Mouse (Mus musculus): Measurements from ENCODE around the gene Fam50b.

The Fam50b gene

DNA sequence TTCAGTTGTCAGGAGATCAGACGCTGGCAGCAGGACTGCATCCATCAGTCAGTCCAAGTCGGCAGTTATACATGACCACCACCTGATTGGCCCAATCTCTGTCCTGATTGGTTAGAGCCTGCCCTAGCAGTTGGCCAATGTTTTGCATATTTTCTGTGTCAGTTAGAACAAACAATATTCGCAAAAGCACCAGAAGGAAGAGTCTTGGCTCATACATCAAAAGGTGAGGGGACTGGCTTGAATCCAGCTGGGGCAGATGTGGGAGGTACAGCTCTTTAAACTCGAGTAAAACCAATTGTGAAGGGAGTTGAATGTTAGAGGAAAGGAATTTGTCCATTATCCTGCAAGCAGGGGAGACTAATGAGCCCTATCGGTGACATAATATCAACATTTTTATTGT is at the start of gene Fam50b:
Fam50b (plus strand) TSS at position 165 of the 400 bp plus-strand sequence.
- no peak for DNase-seq

DNA sequence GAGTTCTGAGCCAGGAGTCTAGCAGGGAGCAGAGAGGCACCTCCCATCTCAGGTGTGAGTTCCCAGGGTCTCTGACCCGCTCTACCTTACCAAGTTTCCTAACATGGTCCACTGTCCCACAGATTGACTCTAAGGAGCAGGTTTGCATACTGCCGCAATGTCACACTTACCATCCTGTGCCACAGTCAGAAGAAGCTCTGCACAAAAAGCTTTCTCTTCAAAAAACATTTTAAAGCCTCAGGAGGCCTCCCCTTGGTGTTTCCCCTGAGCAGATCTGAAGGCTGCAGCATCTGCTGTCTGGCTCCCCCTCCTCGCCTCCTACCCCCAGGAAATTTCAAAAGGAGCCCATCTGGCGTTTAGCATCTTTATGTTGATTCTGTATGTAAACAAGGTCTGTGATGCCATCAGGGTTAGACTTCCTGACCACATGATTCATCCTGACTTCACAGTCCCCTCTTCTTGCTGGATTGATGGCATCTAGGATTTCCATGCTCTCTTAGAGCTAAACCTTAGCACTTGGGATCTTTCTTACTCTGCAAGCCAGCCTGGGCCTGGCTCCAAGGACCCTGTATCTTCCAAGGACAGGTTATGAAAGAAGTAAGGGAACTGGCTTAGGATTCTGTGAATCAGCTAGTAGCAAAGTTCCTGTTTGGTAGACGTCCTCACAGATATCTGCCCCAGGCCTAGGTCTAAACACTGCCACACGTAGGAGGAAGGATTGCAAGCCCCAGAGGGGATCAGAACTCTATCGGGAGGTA is 49.5 kb upstream of the Fam50b start:
- DNase-seq: no peak

DNA sequence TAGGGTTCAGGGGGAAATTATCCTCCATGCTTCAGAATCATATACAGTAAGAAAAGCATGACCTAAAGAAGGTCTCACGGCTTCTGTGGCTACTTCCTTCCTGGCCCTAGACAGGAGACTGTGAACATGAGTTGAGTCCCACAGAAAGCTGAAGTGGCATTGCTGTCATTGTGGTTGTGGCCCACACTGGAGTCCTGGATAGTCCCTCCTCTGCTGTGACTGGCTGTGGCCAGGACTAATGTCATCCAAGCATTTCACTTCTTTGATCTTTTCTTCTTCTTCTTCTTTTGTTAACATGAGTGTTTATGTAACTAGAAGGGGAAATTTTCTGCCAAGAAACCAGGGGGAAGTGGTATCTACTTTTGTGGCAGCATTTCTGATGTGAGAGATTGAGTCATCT is 43.6 kb upstream of the Fam50b start:
- no peak for DNase-seq

DNA sequence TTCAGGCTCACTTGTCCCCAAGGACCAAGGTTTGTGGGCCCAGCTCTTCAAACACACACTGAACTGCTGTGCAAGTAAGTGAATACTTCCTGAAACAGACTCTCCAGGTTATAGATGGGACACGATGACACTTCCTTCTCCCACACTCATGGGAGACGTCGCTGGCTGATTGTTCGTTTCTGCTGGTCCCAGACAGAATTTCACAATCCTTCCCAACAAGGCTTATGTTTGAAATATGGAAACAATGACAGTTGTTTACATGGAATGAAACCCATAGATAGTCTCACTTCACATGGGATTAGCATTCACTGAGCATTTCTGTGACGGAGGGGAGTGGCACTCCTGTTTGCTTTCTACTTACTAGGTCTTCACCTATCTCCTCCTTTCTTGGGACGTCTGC is 41.5 kb upstream of the Fam50b start:
- no peak for DNase-seq

DNA sequence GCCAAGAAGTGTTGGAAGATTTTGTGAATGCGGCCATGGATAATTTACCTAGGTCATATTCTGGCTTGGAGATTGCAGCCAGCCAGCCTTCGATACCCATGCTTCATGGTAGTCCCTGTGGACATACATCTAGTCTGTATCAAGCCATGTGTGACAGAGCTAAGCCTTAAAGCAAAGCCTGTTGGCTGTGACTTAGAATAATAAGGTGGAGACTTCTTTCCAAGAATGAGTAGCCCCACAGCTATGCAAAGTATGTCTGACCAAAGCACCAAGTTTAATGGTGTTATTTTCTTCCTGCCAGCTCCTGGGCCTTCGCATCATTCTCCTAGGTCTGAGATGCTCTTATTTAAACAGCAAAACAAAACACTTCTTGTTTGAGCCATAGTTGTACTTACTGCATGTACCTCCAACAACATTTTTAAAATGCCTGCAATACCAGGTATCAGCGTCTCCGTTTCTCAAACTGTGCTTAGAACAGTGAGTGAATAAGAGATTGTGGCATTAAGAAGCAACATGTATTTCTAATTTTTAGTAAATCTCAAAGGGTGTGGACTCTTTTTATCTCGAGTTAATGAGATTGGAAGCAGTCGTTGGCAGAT is 37.8 kb upstream of the Fam50b start:
- no peak for DNase-seq

DNA sequence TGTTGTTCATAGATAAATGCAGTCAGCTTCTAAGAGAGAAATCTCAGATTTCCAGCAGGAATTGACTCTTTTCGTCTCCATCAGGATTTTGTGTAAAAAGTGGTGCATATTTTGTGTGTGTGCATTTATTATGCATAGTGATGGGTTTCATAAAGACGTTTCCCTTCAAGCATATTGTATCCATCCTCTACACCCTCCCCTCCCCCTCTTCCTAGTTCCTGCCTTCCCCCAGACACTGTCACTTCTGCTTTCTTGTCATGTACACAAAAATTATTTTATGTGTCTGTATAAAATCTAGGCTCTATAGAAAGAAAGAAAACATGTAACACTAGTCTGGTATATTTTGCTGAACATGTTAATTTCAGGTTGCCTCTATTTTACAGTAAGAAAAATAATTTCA is 34.6 kb upstream of the Fam50b start:
- DNase-seq: no peak

DNA sequence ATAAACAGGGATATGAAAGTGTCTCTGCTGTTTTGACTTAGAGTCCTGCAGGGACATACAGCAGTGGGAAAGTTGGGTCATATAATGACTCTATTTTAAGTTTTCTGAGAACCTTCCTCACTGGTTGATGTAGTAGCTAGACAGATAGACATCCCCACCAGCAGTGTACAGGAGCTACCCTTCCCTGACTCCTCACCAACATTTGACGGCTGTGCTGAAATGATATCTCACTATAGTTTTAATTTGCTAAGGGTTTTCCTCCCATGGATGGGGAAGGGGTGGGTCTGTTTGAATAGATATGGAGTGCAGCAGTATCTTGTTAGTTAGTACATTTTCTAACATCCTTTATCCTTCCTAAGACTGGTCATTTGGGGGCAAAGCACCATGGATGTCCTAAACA is 34.0 kb upstream of the Fam50b start:
- no peak for DNase-seq

DNA sequence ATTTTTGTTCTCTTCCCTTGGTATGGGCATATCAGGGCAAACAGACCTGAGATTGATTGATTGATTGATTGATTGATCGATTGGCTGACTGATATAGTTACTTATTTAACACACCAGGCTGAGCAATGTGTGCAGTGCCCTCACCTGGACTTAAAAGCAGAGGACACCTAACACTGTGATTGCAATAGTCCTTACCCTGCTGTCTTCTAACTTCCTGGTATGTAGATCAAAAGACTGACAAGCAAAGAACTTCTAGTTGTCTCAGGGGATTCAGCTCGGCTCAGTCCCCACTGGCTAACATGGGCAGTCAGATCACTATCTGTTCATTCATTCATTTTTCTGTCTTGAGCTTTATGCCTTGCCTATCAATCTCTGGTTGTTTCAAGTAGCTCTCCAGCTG is 31.3 kb upstream of the Fam50b start:
- no peak for DNase-seq

DNA sequence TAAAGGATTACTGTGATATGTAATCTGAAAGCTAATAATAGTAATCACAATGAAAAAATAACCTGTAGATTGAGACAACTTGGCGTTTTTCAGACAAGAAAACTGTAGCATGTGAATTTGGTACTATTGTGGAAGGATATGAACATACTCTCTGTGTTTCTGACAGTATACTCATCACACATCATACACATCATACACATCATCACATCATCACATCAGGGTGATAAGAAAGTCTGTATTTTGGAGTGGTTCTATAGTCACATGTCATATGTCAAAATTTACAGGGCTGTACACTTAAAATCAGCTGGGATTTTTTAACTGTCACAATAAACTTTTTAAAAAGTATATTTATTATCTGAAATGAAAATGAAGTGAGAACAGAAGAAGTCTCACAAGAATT is 30.9 kb upstream of the Fam50b start:
- DNase-seq: no peak

DNA sequence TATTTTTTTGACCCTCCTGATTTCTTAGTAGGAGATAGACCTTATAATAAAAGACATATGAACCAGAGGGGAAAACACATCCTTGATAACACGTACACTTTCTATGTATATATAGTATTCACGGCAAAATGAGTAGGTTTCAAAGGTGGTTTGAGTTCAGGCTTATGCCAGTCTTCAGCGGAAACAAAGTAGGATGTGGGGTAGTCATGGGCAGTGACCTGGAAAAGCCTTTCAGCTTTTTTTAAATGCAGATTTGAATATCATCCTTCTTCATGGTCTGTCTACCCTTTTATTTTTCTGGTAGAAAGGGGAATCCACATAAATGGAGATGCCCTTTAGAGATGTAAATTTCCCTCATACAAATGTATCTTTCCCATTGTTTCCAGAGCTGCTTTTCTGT is 29.8 kb upstream of the Fam50b start:
- DNase-seq: no peak

DNA sequence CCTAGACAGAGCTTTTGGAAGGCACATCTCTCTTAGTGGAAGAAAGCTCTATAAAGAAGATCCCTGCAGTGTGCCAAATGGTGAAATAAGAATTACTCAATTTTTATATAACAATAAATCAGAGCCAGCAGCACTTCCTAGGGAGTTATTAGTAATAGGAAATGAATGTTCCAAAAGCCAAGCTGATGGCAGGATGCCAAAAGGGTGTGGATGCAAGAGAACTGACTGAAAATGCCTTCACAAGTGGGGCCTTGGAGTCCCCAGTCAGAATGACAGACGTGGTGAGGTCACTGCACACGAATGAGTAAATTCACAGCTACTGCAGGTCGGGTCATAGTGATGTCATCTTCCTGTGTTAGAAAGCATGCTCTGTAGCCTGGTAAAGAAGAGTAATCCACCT is 25.7 kb upstream of the Fam50b start:
- peak; percentile 19 for DNase-seq

DNA sequence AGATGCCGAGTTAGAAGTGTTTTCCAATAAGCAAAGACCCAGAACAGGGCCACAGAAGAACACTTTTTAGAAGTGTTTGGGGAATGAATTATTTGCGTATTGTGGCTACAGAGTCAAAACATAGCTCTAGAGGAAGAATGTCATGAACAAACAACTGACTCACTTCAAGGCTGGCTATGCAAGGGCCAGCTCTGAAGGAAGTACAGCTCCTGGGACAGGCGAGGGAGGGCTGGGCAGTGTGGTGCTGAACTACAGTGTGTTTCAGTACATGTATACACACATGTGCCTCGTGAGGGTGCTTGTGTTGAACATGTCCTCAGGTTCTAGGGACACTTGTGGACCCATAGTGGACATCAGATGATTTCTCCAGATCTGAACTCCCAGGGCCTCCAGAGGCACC is 25.1 kb upstream of the Fam50b start:
- DNase-seq: no peak

DNA sequence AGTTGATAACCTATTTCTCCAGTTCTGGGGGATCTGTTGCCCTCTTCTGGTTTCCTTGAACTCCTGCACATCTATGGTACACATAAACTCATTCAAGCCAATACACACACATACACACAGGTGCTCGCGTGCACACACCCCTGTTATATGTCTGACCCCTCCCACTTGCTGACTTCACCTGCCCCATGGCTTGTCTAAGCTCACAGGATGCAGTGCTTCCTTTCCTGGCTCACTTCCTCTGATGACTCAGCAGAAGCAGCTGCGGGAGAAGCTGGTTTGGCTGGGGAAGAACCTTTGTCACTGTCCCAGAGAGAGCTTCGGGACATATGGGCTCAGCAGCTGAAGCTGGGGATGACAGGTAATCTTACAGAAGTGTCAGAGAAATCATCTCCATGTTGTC is 23.2 kb upstream of the Fam50b start:
- no peak for DNase-seq

DNA sequence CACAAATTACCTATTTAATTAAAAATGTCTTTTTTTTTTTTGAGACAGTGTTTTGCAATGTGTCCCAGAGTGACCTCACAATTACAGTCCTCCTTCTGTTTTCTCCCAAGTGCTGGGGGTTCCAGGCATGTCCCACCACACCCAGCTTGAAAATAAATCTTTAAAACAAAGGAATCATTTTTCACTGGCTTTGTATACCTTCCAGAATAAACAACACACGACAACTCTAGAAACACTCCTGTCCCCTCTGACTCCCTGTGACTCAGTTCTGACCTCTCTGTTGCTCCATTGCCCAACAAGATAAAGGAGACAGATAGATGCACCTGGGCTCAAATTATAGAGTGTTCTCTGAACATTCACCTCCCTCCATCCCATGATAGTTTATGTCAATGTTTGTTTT is 21.8 kb upstream of the Fam50b start:
- DNase-seq: no peak

DNA sequence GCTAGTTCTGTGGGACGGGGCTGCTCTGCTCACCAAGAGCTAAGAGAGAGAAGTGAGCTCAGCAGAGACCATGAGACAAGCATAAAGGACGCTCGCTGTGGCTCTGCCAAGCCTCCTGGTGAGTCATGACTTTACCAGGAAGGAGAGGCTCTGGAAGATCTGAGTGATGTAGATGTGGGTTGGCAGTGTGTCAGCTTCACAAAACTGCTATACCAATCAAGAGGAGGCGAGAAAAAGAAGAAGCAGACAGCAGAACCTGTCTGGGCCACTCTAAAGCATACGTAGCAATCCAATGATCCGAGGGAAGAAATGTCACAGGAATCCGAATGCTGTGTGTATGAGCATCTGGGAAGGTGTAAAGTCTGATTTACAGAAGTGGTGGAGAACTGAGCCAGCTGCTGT is 19.2 kb upstream of the Fam50b start:
- no peak for DNase-seq

DNA sequence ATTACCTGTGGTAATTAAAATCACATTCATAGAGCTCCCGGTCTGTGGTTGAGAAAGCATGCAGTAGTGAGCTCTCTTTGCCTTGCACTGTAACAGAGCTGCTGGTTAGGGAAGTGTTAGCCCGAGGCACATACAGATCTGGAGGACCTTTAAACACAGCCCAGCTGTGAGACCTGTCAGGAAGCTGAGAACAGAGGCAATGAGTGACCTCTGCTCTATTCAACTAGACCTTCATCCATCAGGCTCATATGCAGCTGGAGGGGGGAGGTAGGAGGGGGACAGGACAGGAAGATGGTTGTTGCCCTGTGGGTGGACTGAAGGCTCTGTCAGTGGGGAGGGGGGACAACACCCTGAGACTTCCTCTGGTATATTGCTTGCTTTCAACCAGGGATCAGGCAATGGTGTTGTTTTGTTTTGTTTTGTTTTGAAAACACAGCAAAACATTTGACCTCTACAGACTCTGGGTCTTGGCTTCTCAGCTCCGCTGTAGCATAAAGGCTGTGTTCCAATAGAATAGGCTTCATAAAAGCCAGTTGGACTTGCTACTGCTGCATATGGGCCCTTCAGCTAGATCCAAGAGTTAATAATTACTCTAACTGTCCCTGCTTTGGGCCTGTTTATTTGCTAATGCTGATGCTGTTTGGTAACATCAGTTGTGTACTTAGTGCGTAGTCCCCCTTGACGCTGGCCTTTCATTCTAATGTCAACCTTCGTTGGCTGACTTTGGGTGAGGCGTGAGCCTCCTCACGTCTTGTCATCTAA is 9.6 kb upstream of the Fam50b start:
- no peak for DNase-seq

DNA sequence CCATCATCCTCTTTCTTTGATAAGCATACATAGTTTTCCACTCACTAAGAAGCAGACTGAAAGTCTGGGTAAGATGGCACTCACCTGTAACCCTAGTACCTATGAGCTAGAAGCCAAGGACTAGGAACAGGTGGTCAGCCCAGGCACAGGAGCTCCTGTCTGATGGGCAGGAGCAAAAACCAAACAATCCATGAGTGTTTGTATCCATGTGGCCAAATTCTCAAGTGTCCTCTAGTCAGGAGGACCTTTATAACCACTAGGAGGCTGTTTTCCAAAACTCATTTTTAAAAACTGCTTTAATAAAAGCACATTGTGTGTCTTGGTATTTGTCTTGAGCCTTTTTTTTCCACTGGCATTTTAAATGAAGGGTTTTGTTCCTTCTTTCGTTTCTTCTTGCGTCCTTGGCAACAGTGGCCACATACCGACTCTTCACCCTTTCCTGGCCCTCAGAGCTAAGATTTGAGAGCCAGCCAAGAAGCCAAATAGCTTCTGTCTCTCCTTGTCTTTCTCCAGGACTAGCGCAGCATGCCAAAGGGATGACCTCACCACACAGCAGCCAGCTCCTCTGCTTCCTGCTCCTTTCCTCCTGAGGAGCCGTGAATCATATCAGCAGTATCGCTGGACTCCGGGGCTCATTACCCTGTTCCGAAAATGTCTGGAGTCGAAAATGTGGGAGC is 8.7 kb upstream of the Fam50b start:
- DNase-seq: peak; percentile 66

DNA sequence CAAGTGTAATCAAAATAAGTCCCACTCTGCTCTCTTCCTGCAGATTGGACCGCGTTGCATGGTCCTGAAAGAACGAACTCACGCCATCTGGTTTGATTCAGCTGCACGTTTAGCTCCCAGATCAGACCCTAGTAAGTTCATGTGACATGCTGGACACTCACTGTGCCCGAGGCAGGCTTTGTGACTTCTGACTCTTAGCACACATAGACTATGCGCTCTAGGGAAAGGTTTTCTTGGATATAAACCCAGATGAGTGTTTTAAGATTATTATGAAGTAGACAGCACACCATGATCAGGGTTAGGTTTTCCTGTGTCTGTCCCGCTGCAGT is 8.2 kb upstream of the Fam50b start:
- no peak for DNase-seq

DNA sequence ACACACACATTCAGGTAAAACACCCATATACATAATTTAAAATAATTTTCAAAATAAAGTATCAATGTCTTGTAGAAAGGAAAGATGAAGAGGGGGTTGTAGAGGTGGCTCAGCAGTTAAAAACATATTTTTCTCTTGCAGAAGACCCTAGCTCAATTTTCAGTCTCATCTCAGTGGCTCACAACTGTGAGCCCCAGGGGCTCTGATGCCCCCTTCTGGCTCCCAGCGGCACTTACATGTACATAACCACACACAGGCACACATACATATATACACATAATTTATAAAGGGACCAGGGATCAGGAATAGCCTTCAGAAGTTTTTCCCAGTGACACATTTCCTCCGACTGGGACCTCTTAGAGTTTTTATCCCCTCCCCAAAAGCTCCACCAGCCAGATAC is 7.6 kb upstream of the Fam50b start:
- DNase-seq: no peak

DNA sequence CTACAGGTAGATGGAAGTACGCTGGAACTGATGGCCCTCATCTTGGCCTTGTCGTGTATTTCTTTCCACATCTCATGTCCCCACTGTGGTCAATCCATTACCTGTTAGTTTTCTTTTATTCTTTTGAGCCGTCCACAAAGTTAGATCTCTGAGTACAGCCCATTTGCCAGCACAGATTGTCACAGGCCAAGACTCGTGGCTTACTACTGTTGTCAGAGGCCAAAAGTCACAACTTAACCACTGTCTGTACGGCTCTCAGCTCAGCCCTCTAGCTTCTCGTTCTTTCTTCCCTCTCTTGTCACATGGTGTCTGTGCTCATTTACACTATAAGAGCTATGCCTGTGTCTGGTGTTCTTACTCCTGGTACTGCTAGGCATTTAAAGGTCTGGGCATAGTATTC is 3.1 kb upstream of the Fam50b start:
- DNase-seq: no peak

DNA sequence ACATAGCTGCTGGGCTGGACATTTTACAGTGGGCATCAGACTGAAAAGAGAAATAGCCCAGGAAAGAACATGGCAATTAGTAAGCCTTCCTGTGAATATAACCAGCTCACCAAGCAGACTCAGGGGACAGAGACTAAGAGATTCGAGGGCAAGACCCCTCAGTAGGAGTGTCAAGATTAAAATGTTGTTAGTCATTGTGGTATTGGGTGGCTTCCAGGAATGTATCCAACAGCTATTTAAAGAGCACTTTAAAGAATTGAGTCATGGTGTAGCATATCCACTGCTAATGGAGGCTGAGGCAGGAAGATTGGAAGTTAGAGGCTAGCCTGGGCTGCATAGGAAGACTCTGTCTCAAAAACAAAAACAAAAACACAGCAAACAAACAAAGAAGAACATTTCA is 870 bp upstream of the Fam50b start:
- DNase-seq: no peak

DNA sequence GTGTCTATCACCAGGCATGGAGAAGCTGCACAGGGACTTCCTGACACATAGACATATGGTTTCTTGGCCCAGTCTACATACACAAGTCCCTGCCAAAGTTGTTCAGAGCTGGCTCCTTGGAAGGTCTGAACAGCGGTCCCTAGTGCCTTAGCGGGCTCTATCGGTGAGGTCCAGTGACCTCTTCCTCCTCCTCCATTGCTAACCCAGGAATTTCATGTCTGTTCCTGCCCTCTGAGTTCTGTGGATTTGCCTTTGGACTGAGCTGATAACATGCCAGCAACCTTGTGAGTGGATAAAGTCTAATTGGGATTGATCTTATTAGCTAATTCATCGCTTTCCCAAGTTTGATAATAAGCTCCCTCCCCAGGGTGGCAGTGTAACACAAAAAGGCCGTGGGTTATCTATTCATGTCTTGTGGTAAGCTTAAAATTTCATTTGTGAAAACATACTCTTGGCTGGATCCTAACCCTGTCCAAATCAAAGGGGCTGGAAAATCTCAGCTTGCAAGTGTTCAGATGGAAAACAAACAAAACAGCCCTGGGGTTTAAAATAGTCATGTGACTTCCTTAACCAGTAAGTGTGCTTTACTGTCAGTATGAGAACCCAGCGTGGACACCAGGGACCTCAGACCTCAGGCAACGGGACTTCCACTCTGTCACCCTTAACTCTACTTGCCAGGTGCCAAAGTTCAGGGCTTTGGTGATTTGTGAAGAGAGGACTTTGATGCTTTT is 3.5 kb downstream of the Fam50b start:
- no peak for DNase-seq

DNA sequence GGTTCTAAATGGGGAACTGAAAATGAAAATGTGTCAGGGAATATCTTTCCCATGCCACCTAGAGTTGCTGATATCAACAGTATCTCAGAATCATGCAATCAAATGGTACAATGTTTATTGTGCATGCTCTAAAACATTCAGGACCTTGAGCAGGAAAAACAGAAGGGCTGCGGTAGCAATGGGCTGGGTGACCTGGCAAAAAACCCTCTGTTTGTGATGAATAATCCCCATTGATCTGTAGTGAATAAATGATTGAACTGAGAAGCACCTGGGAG is 4.0 kb downstream of the Fam50b start:
- DNase-seq: no peak

DNA sequence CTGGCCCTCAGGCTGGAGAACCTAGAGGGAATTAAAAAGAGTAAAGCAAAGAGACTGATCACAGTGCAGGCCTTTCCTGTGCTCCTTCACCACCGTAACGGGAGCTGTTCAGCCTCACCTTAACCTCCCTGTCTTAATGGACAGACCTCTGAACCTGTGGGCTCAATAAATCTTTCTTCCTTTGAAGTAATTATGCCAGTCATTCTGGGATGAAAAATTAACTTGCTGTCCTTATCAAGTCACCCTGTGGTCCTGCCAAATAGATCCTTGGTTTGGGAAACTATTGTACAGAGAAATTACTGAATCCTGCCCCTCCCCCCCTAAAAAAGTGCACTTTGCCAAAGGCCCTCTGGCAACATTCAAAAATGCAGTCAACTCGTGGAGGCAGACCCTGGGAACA is 4.4 kb downstream of the Fam50b start:
- DNase-seq: no peak
